Mouse (Mus musculus) T-helper 17 cell (primary cell): ENCODE results near the gene Map2k7.

Experiments
- in situ Hi-C, 2 experiments: fragments of 300-600 bp; cut with MboI, MseI; formaldehyde crosslinking; loops; 1 replicate in 1 of 2; 2 replicates in 1 of 2; pipeline ENCODE4 v1.15.1; 2025; ENCODE audit warnings: high pct_unique_total_duplicates in 2 of 2

Gene Map2k7

GRCm38 (mm10) chr8:4226739-4227347 lies 11.7 kb upstream of the Map2k7 start, which contains the start of gene Lrrc8e:
Lrrc8e (plus strand) TSS chr8:4226827.
- in situ Hi-C loops: no loop called here

- in situ Hi-C loops: no loop called here
Measured at GRCm38 (mm10) chr8:4227919-4228318, 10.6 kb upstream of the Map2k7 start.

DNA sequence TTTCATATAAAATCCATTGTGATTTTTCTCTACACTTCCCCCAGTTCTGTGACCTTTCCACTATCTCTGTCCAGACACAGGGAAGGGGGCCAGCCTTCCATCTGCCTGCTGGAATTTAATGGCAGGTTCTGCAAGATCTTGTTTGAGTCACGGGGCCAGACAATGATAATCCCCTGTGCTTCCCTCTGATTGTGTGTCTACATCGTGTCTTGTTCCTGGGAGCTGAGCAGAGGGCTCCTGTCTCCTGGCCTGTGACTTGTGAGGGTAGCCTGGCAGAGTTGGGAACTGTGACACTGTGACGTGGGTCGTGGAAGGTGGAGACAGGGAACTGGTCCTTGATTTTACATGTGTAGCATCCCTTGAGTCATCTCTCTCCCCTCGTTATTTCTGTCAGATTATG lies 8.8 kb upstream of the Map2k7 start:
- in situ Hi-C loops: loop anchor here in 1 of 2 experiments (10.0 kb wide), 1 partner anchor 595 kb away; the partner anchor contains the start of gene Stxbp2

DNA sequence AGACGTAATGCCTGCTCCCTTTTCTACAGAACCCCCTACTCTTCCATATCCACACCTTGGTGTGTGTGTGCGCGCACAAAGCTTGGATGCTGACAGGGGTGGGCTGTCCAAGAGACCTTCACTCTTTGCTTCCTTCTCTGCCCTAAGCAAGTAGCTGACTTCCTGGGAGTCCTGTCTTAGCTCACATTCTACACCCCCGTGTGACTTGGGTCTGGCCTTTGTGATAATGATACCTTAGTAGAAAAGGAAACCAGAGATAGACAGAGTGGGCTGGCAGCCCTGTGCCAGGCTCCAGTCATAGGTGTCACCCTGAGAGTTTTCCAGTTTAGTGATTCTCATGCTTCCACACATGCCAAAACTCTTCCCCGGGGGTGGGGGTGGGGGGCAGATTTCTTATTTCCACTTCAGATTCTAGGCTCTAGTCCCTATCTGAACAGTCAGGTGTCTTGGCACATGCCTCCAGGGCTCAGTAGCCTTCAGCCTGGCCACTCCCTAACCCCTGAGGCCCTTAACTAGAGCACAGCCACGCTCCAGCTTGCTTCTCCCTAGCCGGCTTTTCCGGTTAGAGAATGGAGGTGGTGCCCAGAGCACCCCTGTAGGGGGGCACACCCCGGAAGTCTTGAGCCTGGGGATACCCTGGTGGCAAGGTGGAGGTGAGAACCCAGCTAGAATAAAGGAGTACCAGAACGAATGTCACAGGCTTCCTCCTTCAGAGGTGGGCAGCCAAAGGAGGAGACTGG lies 7.8 kb upstream of the Map2k7 start:
- in situ Hi-C loops: loop anchor here in 1 of 2 experiments (10.0 kb wide), 1 partner anchor 596 kb away; the partner anchor contains the start of gene Stxbp2

- in situ Hi-C loops: loop anchor here in 1 of 2 experiments (10.0 kb wide), 1 partner anchor 603 kb away; the partner anchor contains the start of gene Stxbp2
Measured at GRCm38 (mm10) chr8:4237814-4238433, 616 bp upstream of the Map2k7 start.

GRCm38 (mm10) chr8:4239193-4239890 lies 802 bp downstream of the Map2k7 start:
- in situ Hi-C loops: loop anchor here in 1 of 2 experiments (10.0 kb wide), 1 partner anchor 605 kb away; the partner anchor contains the start of gene Stxbp2

DNA sequence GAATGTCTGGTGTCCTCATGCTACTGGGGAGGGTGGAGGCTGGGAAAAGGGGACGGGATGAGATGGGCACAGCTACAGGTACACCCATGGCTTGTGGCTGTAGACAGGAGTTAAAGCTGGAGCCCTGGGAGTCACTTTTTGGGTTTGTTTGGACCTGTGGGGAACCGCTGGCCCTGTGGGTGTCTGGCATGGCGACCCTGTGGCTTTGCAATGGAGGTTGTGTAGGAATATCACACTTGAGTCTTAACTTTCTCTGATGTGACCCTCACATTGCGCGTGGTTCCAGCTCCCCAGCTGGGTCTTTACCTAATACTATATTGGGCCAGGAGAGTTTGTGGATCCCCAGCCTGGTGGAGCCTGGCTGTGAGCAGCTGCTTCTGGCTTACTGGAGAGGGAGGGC lies 6.5 kb downstream of the Map2k7 start:
- in situ Hi-C loops: no loop called here

DNA sequence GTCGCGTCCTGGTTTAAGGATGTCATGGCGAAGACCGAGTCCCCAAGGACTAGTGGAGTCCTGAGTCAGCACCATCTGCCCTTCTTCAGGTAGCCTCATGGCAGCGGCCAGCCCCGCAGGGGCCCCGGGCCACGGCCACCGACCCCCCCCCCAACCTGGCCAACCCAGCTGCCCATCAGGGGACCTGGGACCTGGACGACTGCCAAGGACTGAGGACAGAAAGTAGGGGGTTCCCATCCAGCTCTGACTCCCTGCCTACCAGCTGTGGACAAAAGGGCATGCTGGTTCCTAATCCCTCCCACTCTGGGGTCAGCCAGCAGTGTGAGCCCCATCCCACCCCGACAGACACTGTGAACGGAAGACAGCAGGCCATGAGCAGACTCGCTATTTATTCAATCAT lies 7.2 kb downstream of the Map2k7 start:
- in situ Hi-C loops: no loop called here

DNA sequence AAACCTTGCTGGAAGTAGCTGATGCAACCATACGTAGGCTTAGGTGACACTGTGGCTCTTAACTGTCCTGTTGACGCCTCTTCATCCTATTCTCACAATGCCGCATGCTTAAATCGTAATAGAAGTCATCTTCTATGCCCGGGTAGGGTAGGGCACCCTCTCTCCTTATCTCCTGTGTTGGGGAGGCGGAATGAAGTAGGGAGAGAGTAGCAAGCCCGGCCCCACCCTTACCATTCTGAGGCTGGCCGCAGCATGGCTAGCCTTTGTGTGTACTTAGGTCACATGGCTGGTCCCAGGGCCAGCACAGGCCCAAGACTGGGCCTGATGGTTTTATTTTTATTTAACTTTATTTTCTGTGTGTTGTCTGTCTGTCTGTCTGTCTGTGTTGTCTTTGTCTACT lies 8.7 kb downstream of the Map2k7 start:
- in situ Hi-C loops: no loop called here

DNA sequence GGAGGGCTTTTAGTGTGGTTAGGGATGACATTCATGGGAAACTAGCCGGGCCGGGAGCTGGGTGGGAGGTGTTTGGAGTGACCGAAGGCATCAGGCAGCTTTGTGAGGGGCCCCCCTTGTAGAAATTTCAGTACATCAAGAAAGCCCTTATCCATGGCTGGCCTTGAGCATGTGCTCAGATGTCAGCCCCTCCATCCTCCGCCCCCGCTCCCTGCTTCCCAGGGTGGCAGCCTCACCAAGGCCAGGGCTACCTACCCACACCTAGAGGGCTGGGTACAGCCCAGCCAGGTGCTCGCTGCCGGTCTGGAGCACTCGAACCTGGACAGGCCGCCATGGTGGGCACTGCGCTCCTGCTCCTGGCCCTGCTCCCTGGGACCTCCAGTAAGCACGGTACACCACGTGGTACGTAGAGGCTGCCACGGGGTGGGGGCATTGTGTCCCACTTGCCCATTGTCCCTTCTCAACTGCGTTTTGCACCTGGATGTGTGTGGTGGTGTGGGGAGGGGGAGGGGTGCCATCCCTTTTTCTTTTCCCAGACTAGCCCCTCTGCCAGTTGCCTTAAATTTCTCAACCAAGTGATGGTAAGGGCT lies 9.5 kb downstream of the Map2k7 start, which contains the start of gene Tgfbr3l:
Gene Tgfbr3l, plus strand, starts transcription at position 264 of the 590 bp plus-strand sequence.
- in situ Hi-C loops: no loop called here

GRCm38 (mm10) chr8:4249213-4249612 lies 10.7 kb downstream of the Map2k7 start:
- in situ Hi-C loops: no loop called here

DNA sequence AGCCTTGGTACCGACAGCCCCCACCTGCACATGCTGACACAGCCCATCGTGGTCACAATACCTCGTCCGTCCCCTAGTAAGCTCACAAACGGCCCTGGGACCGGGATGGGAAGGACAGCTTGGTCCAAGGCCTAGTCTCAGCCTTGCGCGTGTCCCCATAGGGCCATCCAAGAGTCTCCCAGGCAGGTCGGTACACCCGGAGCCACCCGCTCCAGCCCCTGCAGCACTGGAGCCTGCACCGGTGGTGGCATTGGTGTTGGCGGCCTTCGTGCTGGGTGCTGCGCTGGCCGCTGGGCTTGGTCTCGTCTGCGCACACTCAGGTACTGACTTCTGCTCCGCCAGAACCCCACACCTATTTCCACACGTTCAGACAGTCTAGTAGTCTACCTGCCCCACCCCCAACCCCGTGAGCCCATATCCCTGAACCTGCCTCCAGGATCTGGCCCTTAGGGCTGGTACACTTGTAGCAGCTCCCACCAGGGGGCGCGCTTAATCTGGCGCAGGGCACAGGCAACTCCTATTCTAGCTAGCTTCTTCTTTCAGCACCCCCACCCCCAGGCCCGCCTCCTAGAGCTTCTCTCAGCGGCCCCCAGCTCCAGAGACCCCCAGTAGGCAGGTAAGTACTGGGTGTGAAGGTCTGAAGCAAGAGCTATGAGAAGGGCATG lies 11.9 kb downstream of the Map2k7 start:
- in situ Hi-C loops: loop anchor here in 1 of 2 experiments (10.0 kb wide), 1 partner anchor 424 kb away; no protein-coding TSS in a partner anchor

DNA sequence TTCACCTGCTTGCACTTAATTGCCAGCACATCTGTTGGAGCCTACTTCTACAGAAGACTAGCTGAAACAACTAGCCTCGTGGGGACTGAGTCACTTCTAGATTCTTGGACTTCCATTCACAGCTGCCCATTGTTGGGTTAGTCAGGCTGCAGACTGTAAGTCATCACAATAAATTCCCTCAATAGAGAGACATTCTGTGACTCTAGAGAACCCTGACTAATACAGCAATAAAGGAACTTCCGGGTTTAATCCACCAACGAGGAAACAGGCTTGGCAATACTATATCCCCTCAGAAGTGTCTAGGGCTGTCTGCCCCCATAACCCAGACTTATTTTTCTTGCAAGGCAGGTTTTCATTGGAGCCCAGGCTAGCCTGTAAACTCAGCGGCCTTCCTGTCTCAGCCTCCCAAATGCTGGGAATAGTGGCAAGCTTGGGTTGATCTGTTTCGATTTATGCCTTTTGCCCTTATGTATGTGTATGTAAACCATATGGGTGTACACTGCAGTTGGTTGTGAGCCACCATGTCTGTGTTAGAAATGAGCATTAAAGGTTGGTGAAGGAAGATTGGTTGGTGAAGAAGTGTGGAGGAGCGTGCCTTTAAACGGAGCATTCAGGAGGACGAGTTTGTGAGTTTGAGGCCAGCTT lies 13.7 kb downstream of the Map2k7 start:
- in situ Hi-C loops: loop anchor here in 1 of 2 experiments (10.0 kb wide), 1 partner anchor 423 kb away; no protein-coding TSS in a partner anchor

DNA sequence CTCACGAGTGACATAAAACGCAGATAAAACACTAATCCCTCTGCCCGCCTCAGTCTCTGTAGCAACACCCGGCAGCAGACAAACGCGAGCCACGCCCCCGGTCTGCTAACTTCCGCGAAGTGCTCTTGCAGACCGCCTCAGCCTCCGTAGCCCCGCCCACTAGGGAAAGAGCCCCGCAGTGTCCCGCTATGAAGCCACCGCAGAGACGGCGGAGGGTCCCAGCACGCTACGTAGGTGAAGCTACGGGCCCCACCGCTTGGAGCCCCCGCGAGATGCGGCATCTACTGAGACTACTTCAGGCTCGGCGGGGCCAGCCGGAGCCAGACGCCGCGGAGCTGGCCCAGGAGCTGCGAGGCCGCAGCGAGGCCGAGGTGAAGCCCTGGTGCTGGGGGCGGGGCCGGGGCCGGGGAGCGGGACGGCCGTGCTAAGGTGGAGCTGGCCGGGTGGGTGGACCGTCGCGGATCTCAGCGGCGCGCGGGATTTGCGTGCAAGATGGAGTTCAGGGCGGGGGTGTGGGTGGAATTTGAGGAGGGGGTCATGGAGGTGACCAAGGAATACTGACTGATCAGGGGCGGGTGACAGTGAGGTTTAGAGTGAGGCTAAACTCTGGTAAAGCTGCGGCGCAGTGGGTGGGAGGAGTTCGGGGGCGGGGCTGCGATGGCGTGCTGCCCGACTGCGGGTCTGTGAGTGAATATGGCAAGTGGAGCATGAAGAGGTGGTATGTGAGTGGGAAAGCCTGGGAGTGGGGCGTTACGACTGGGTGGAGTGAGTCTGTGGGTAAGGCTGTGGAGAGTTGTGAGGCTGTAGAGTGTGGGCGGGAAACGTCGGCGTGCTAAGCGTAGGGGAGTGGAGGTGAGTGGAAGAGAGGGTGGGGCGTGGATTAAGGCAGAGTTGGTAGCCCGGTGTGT lies 14.6 kb downstream of the Map2k7 start, which contains the start of gene Snapc2:
Gene Snapc2, plus strand, starts transcription at position 147 of the 908 bp plus-strand sequence.
- in situ Hi-C loops: loop anchor here in 1 of 2 experiments (10.0 kb wide), 1 partner anchor 422 kb away; no protein-coding TSS in a partner anchor

DNA sequence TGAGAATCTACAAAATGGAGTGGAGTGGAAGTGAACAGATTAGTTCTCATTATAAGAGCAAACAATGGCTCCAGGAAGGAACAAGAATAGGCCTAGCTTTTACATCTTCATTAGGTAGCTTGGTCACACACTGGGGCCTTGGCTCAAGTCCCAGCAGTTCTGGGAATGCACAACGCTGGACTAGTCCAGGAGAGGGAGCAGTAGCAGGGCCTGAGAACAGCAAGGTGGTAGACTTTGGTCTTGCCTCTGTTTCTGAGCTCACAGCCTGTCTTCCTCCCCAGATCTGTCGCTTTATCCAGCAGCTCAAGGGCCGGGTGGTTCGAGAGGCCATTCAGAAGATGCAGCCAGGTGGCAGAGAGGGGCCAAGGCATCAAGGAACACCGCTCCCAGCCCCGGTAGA lies 15.5 kb downstream of the Map2k7 start:
- in situ Hi-C loops: loop anchor here in 1 of 2 experiments (10.0 kb wide), 1 partner anchor 421 kb away; no protein-coding TSS in a partner anchor

- in situ Hi-C loops: loop anchor here in 1 of 2 experiments (5.0 to 10.0 kb wide), 2 partner anchors 67 to 419 kb away; no protein-coding TSS in a partner anchor
Measured at GRCm38 (mm10) chr8:4255471-4255870, 16.9 kb downstream of the Map2k7 start.

- in situ Hi-C loops: loop anchor here in 1 of 2 experiments (5.0 to 10.0 kb wide), 2 partner anchors 65 to 418 kb away; no protein-coding TSS in a partner anchor
Measured at GRCm38 (mm10) chr8:4256911-4257310, 18.4 kb downstream of the Map2k7 start.

- in situ Hi-C loops: loop anchor here in 1 of 2 experiments (5.0 to 10.0 kb wide), 2 partner anchors 65 to 417 kb away; no protein-coding TSS in a partner anchor
Measured at GRCm38 (mm10) chr8:4257350-4257749, 18.8 kb downstream of the Map2k7 start.
